Mouse (Mus musculus) MEL (cell line): ENCODE measurements around the gene Pdlim1. TPM values are rescaled to one million over a fixed set of nuclear protein-coding genes. Genes with fewer than 3 reads are reported as not detected.

Experiments
- DNase-seq: peaks from one replicate; pipeline ENCODE4 v3.0.0; 2011; ENCODE audit warnings: low read depth, low spot score
- H3K27ac ChIP-seq: 2 replicates; pipeline ENCODE4 v1.5.1; 2012; ENCODE audit warnings: low read depth, mild to moderate bottlenecking, control low read depth, low read length, moderate library complexity; ENCODE audit not compliant: control insufficient read depth
- H3K27me3 ChIP-seq, 2 experiments: fragments of 150-350 bp in 1 of 2; sonication (generic) in 1 of 2; 2 replicates each; pipeline ENCODE4 v1.6.1; 2012; ENCODE audit warnings: low read length in 2 of 2, mild to moderate bottlenecking in 2 of 2, improper control_type of control experiment in 1 of 2, moderate library complexity in 1 of 2; ENCODE audit not compliant: insufficient read depth in 2 of 2, control insufficient read depth in 1 of 2
- H3K36me3 ChIP-seq, 2 experiments: 2 replicates each; pipeline ENCODE4 v1.6.1; 2012 to 2014; ENCODE audit warnings: low read length in 2 of 2, improper control_type of control experiment in 1 of 2, inconsistent platforms in 1 of 2, mild to moderate bottlenecking in 1 of 2; ENCODE audit not compliant: insufficient read depth in 2 of 2, control insufficient read depth in 1 of 2
- H3K4me1 ChIP-seq, 2 experiments: fragments of 150-350 bp in 1 of 2; sonication (generic) in 1 of 2; 2 replicates each; pipeline ENCODE4 v1.6.1; 2012; ENCODE audit warnings: low read length in 2 of 2, improper control_type of control experiment in 1 of 2, mild to moderate bottlenecking in 1 of 2; ENCODE audit not compliant: insufficient read depth in 2 of 2, control insufficient read depth in 1 of 2
- H3K4me3 ChIP-seq, 2 experiments: fragments of 150-350 bp in 1 of 2; sonication (generic) in 1 of 2; 2 replicates each; pipeline ENCODE4 v1.5.1; 2012; ENCODE audit warnings: low read depth in 2 of 2, low read length in 2 of 2, mild to moderate bottlenecking in 2 of 2, moderate library complexity in 2 of 2, control low read depth in 1 of 2, improper control_type of control experiment in 1 of 2; ENCODE audit not compliant: control insufficient read depth in 1 of 2, insufficient read depth in 1 of 2
- H3K79me2 ChIP-seq: 2 replicates; pipeline ENCODE4 v1.6.1; 2012; ENCODE audit warnings: mild to moderate bottlenecking, low read length, moderate library complexity; ENCODE audit not compliant: control insufficient read depth, poor library complexity, insufficient read depth
- H3K9ac ChIP-seq: 2 replicates; pipeline ENCODE4 v1.6.1; 2012; ENCODE audit warnings: low read depth, mild to moderate bottlenecking, control low read depth, low read length, moderate library complexity; ENCODE audit not compliant: control insufficient read depth, poor library complexity, severe bottlenecking
- H3K9me3 ChIP-seq: fragments of 150-350 bp; sonication (generic); replicated peaks from 2 replicates; pipeline ENCODE4 v1.6.1; 2012; ENCODE audit warnings: mild to moderate bottlenecking, low read length, improper control_type of control experiment, moderate library complexity; ENCODE audit not compliant: insufficient read depth
- GATA1 ChIP-seq: IDR thresholded peaks from 2 replicates; pipeline ENCODE4 v1.6.1; 2011; ENCODE audit warnings: low read depth, low read length, improper control_type of control experiment
- HCFC1 ChIP-seq: IDR thresholded peaks from 2 replicates; pipeline ENCODE4 v1.6.1; 2012; ENCODE audit warnings: low read depth, mild to moderate bottlenecking, inconsistent platforms, low read length, improper control_type of control experiment, moderate library complexity
- MXI1 ChIP-seq: IDR thresholded peaks from 2 replicates; pipeline ENCODE4 v1.6.1; 2011; ENCODE audit warnings: mild to moderate bottlenecking, low read depth, low read length, improper control_type of control experiment
- MYC ChIP-seq: IDR thresholded peaks from 2 replicates; pipeline ENCODE4 v1.6.1; 2011; ENCODE audit warnings: low read depth, mild to moderate bottlenecking, low read length, improper control_type of control experiment, moderate library complexity
- NELFE ChIP-seq: IDR thresholded peaks from 2 replicates; pipeline ENCODE4 v1.6.1; 2011; ENCODE audit warnings: low read depth, low read length, improper control_type of control experiment
- RCOR1 ChIP-seq: IDR thresholded peaks from 2 replicates; pipeline ENCODE4 v1.6.1; 2012; ENCODE audit warnings: low read depth, mild to moderate bottlenecking, inconsistent platforms, low read length, improper control_type of control experiment
- SIN3A ChIP-seq: IDR thresholded peaks from 2 replicates; pipeline ENCODE4 v1.6.1; 2012; ENCODE audit warnings: low read length, improper control_type of control experiment, inconsistent platforms
- TAL1 ChIP-seq: IDR thresholded peaks from 2 replicates; pipeline ENCODE4 v1.6.1; 2012; ENCODE audit warnings: mild to moderate bottlenecking, inconsistent platforms, low read length, moderate library complexity, mixed read lengths
- USF1 ChIP-seq: IDR thresholded peaks from 2 replicates; pipeline ENCODE4 v1.6.1; 2014; ENCODE audit warnings: low read depth, mild to moderate bottlenecking, inconsistent platforms, low read length, improper control_type of control experiment, moderate library complexity
- USF2 ChIP-seq, 2 experiments: IDR thresholded peaks; 2 replicates each; pipeline ENCODE4 v1.6.1; 2011 to 2012; ENCODE audit warnings: improper control_type of control experiment in 2 of 2, low read length in 2 of 2, borderline replicate concordance in 1 of 2, inconsistent platforms in 1 of 2, low read depth in 1 of 2, mild to moderate bottlenecking in 1 of 2; ENCODE audit not compliant: insufficient read depth in 1 of 2
- ZKSCAN1 ChIP-seq: IDR thresholded peaks from 2 replicates; pipeline ENCODE4 v1.6.1; 2012; ENCODE audit warnings: low read depth, mild to moderate bottlenecking, inconsistent platforms, low read length, improper control_type of control experiment, moderate library complexity
- ZMIZ1 ChIP-seq: IDR thresholded peaks from 2 replicates; pipeline ENCODE4 v1.6.1; 2012; ENCODE audit warnings: low read depth, mild to moderate bottlenecking, inconsistent platforms, low read length, improper control_type of control experiment, moderate library complexity
- ZNF384 ChIP-seq: IDR thresholded peaks from 2 replicates; pipeline ENCODE4 v1.6.1; 2012; ENCODE audit warnings: low read depth, mild to moderate bottlenecking, inconsistent platforms, low read length, improper control_type of control experiment
- polyA plus RNA-seq, 2 experiments: library from polyadenylated mRNA; stranded (reverse) in 1 of 2; unstranded in 1 of 2; fragments of >175 nt in 1 of 2; fragments of >200 nt in 1 of 2; gene quantifications; 2 replicates each; pipeline versions ENCODE4 v1.2.1 to v1.2.4; 2012; ENCODE audit warnings: low replicate concordance in 2 of 2, low read depth in 1 of 2; ENCODE audit not compliant: insufficient read length in 2 of 2, insufficient read depth in 1 of 2, missing spikeins in 1 of 2
- total RNA-seq: library from RNA; depleted of rRNA; stranded (reverse); fragments of 300-350 nt; gene quantifications from 2 replicates; pipeline ENCODE4 v1.2.3, GENCODE M21; 2012; rRNA removed

Pdlim1 gene
- total and polyA plus RNA-seq, 3 experiments = not detected

- Histone ChIP-seq H3K79me2 (no peaks in the 10 kb centered on the region), H3K9ac (no peak within 1 kb of the TSS), H3K27ac (no peak within 1 kb of the TSS), H3K4me3 (no peak within 1 kb of the TSS), H3K27me3 (no peaks in the 10 kb centered on the region), H3K4me1 (no peaks in the 10 kb centered on the region), H3K36me3 (no peaks in the 10 kb centered on the region), H3K9me3 (no peaks in the 10 kb centered on the region)
- no peak for DNase-seq
- no peak for TF ChIP-seq USF1
- TF ChIP-seq HCFC1 = no peak
- no peak for TF ChIP-seq USF2 (IDR thresholded peaks at IDR 0.05; ENCODE audit: borderline replicate concordance in 1 of 2, insufficient read depth in 1 of 2, low read depth in 1 of 2, low read length in 2 of 2)
- TF ChIP-seq MYC = no peak
- no peak for TF ChIP-seq ZMIZ1
- no peak for TF ChIP-seq ZNF384
Observed at GRCm38 (mm10) chr19:40187160-40187559, 84.5 kb downstream of the Pdlim1 start, which contains the start of gene Cyp2c70. TSS of gene Cyp2c70 (minus strand) at chr19:40187333.

- H3K9ac ChIP-seq = no peak overlapping the region
- no peaks in the 10 kb centered on the region for H3K4me1 ChIP-seq
- no peaks in the 10 kb centered on the region for H3K36me3 ChIP-seq
- no peak for DNase-seq
- H3K27ac ChIP-seq = no peak overlapping the region
- H3K9me3 ChIP-seq = no peaks in the 10 kb centered on the region
- no peak for TF ChIP-seq HCFC1
- H3K4me3 ChIP-seq = no peak overlapping the region
- H3K79me2 ChIP-seq = no peaks in the 10 kb centered on the region
- no peaks in the 10 kb centered on the region for H3K27me3 ChIP-seq
Observed at GRCm38 (mm10) chr19:40183600-40183999, 88.0 kb downstream of the Pdlim1 start.

- H3K4me3 ChIP-seq = no peak overlapping the region
- no peaks in the 10 kb centered on the region for H3K79me2 ChIP-seq
- H3K9ac ChIP-seq = no peak overlapping the region
- H3K27me3 ChIP-seq = no peaks in the 10 kb centered on the region
- no peaks in the 10 kb centered on the region for H3K9me3 ChIP-seq
- no peak for DNase-seq
- TF ChIP-seq USF2 (IDR thresholded peaks at IDR 0.05; ENCODE audit: borderline replicate concordance in 1 of 2, insufficient read depth in 1 of 2, low read depth in 1 of 2, low read length in 2 of 2) = no peak
- TF ChIP-seq ZKSCAN1 = no peak
- no peak for TF ChIP-seq SIN3A
- TF ChIP-seq NELFE = no peak
- TF ChIP-seq RCOR1 = no peak
- no peak for TF ChIP-seq MXI1
- TF ChIP-seq TAL1 = no peak
- no peak for TF ChIP-seq GATA1
- TF ChIP-seq, all 39 proteins: peak for 0
- Histone ChIP-seq H3K36me3 (no peaks in the 10 kb centered on the region), H3K4me1 (no peaks in the 10 kb centered on the region), H3K27ac (no peak overlapping the region)
Observed at GRCm38 (mm10) chr19:40178311-40178710, 93.3 kb downstream of the Pdlim1 start.

Other genes starting within 250 kb of the Pdlim1 start
- not detected in 2 replicates for gene Cyp2c54, start 198.0 kb downstream of the Pdlim1 start, total RNA-seq
- not detected for gene Cyp2c54, start 198.0 kb downstream of the Pdlim1 start, polyA plus RNA-seq
- not detected in 2 replicates for gene Cyp2c50, start 182.2 kb downstream of the Pdlim1 start, total RNA-seq
- not detected for gene Cyp2c50, start 182.2 kb downstream of the Pdlim1 start, polyA plus RNA-seq
- not detected in 2 replicates for gene Cyp2c70, start 84.5 kb downstream of the Pdlim1 start, total RNA-seq
- gene Cyp2c70, start 84.5 kb downstream of the Pdlim1 start, polyA plus RNA-seq = not detected
- 1.3 and 2.2 TPM in 2 replicates for gene Sorbs1, start 241.9 kb upstream of the Pdlim1 start, total RNA-seq
- gene Sorbs1, start 241.9 kb upstream of the Pdlim1 start, polyA plus RNA-seq = 1 to 10 TPM in 1 of 2 experiments, not detected in 1; 5.3 TPM